Mouse (Mus musculus): ENCODE measurements around the gene Jade2.

DNA sequence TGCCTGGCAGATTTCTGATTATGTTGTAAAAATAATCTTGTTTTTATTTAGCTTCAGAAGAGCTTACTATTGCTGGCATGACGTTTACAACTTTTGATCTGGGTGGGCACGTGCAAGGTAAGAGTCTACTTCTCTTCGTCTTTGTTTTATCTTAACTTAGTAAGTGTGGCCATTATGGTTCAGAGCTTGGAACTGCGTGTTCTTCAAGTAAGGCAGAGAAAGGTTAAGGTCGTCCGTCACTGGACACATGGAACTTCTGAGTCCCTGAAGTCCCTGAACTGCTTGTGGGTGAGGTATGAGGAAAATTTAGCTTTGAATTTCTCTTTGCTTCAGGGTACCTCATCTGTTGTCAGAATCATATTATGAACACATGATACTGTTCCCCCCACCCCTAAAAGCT is 74.7 kb downstream of the Jade2 start:
- TF ChIP-seq CTCF (IDR thresholded peaks at IDR 0.05; ENCODE audit: borderline replicate concordance, control insufficient read depth, extremely low read depth, insufficient read depth, low read length, poor library complexity) (no peak), POLR2A (IDR thresholded peaks at IDR 0.05; ENCODE audit: control insufficient read depth, extremely low read depth, insufficient read depth, low read length, poor library complexity) (no peak)

Data from thymus, adult 2 months (tissue).